Mouse (Mus musculus) c-Kit-negative CD71-positive TER-119-positive erythroid progenitor cells, embryonic 14.5 days (primary cell): Measurements from ENCODE around the gene Ddx27.
"Not testable (repeated sequence)": the region's sequence is repeated elsewhere in the genome, so short reads cannot be mapped to it uniquely, and the experiment has no call there.

Experiments
- DNase-seq: peaks from one replicate; pipeline ENCODE4 v3.0.0-alpha.2; 2013; ENCODE audit warnings: low read depth, low spot score

The Ddx27 gene

DNA sequence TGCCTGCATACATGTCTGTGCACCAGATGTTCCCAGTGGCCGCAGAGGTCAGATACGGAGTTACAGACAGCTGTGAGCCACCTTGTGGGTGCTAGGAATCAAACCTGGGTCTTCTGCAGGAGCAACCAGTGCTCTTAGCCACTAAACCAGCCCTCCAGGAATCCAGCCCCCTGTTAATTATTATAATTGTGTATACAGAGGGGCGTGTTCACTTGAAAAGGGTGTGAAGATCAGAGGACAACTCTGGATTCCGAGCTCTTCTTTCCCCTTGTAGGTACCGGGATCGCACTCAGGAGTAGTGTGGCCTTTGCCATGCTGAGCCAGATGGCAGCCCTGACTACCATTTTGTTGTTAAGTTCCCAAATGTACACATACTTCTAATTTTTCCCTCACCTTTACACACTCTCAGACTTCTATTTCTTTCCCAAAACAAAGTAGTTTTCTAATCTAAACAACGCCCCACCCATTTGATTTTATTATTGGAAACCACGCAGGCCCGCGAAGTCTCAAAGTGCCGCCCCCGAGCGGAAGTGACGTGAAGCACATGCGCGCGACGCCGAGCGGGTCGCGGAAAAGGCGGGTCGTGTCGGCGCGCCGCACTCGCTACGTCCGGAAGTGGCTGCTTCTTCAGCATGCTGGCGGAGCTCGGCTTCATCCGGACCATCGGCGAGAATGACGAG, at the start of gene Ddx27:
Ddx27 (plus strand) TSS at position 492 of the 680 bp plus-strand sequence.
- peak; percentile 79 for DNase-seq

- DNase-seq = no peak
Observed at GRCm38 (mm10) chr2:166973153-166973552, 41.8 kb upstream of the Ddx27 start.

DNA sequence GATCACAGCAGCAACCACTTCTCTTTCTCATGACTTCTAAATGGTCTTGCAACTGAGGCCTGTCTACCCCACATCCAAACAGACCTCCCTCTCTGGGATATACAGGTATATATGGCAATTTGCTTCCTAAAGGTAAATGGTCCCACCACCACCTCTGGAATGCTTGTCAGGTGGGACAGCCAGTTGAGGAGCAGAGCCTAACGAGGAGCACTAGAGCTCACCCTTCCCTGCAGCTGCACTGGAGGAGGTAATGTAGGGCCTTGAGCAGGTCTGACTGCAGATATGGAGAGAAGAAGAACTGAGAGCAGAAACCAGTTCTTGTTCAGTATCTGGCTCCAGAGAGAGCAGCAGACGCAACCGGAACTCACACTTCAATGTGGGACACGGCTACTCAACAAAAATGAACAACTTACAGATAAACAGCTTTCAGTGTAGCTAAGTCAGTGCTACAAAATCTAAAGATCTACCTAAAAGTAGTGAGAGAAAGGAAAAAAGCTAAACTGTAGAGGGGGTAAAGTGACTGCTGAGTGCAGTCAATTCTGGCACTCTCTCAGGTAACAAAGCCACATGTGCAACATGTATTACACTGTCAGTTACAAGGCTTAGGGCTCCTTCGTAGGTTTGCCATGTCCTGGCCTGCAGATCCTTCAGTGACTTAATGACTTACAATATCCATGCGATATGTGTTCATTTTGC, 40.7 kb upstream of the Ddx27 start:
- no peak for DNase-seq

DNA sequence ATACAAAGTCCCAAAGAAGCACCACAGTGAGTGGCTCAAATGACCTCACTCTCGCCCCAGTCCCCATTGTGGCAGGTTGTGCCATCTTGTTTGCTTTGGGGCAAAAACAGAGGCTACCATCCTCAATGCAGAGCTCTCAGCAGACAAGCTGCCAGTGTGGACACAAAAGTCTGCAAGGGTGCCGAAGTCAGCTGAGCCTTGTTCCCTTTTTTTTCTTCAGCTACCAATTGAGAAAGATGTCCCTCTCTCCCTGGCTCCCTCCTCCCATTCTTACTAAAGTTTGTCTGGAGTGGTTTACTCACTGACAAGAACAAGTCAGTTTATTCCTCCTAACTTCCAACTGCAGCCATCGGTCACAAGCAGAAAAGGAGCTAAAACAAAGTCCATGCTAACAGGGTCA, 38.6 kb upstream of the Ddx27 start:
- no peak for DNase-seq

DNA sequence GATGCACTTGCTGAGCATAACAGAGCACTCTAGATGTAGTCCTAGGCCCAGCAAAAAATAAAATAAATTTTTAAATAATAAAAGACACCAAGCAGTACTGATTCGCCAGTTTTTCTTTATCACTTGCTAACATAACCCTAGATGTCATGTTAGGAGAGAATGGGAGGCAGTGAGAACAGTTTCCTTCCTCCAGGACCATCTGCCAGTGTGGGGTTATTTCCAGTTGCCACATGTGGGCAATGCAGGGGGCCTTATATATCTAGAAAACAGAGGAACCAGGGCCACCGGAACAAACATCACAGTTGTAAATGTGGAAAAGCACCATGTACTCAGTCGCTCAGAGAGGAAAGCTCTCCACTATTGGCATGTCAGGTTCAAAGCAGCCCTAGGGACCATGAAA, 37.5 kb upstream of the Ddx27 start:
- DNase-seq = no peak

- no peak for DNase-seq
Observed at GRCm38 (mm10) chr2:166980161-166980560, 34.8 kb upstream of the Ddx27 start.

DNA sequence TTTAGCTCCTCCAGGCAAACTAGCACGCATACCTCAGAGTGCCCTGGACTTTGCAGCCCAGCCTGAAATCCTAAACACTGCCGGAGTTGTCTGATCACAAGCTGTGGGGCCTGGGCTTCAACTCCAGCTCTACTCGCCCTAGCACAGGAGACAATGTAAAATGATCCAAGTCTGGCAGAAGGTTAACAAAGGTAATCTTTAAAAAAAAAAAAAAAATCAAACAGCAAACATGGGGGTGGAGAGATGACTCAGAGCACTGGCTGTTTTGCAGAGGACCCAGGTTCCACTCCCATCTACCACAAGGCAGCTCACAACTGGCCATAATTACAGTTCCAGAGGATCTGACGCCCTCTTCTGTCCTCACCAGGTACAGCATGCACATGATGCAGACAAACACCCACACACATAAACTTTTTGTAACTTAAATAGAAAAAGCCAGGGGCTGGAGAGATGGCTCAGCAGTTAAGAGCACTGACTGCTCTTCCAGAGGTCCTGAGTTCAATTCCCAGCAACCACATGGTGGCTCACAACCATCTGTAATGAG, 31.6 kb upstream of the Ddx27 start:
- DNase-seq = no peak

DNA sequence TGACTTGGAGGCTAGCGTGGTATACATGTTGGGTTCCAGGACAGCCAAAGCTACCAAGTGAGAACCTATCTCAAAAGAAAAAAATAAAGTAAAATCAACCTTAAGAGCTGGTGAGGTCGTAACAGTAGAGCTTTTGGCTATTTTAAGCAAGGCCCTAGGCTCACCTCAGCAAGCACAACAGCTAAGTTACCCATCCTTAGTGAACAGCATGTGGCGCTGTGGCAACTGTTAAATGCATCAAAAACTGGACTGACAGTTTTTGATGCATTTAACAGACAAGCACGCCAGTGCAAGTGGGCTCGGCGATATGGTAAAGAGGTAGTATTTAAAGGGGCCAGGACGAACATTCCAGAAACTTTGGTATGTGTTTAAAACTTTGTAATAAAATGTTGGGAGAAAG, 24.1 kb upstream of the Ddx27 start:
- DNase-seq = no peak

- no peak for DNase-seq
Observed at GRCm38 (mm10) chr2:166991945-166992344, 23.0 kb upstream of the Ddx27 start.

DNA sequence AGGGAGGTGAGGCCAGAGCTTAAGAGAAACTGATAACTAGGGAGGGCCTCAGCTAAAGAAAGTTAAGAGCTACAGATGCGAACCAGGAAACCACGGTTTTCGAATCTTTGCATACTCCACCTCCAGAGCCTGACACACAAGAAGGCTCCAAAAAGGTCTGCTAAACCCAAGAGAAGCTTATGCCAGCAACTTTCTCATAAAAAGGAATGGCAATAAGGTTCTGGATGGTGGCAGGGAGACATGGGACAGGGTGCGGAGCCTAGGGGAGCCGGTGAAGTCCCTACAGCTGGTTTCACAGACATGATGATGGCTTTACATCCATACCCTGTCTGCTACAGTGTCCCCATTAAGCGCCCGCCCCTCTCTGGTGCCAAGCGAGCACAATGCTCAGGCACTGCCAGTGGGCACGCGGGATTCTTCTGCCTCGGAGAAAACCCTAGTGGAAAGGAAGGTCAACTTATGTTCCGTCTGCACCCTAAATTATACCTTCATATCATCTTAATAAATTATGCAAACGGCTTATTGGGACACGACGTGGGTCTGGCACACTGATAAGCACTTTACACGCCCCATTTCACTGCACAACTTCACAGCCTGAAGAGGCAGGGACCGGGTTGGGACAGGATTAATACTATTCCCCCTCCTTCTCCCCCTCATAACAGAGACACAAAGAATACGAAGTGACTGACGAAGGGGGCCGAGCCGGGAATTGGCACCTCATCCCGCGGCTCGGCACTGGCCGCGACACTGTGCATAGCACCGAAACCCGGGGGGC, 19.8 kb upstream of the Ddx27 start:
- DNase-seq = no peak

DNA sequence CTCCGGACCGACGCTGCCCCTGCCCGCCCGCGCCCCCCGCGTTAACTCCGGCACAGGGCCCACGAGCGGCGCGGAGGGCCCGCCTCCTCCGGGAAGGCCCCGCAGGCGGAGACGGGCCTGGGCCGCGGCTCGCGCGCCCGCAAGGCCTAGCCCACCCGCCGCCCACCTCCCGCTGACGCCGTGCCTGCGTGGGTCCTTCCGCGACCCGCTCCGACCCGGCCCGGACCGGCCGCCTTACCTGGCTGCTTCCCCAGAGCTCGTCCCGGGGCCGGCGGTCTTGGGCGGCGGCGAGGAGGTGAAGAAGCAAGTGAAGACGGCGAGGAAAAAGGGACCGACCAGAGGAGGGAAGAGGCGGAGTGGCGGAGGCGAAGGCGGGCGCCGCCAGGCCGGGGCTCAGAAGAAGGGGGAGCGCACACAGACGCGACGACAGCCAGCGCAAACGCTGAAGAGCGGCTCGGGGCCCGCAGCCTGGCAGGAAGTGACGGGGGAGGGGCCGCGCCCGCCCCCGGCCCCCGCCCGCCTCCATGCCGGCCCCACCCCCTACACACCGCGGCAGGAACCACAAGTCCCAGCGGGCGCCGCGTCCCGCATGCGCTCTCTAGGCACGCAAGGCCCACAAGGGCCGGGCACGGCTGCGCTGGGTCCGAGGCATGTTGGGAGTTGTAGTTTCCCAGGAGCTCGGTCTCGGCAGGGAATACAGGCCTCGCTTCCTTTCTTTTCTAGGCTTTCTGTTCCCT, 19.0 kb upstream of the Ddx27 start, which contains the start of gene Stau1:
Stau1 (minus strand) TSS at position 504 of the 737 bp plus-strand sequence.
- peak; percentile 86 for DNase-seq

DNA sequence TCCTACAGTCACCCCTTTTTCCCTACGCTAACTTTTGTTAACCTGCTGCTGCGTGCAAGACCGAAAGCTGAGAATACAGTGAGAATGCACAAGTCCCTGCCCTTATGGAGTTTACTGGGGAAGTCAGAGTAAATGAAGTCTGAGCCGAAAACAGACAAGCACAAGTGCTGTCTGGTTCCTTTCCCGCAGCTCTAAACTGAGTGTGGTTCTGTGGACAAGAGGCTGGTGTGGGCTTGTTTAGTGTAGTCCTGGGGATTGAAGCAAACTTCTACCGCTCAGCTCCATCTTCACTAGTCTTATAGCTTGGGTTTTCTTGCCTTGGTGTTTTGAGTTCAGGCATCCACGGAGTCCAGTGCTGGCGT, 18.5 kb upstream of the Ddx27 start:
- no peak for DNase-seq

- no peak for DNase-seq
Observed at GRCm38 (mm10) chr2:167001486-167001885, 13.5 kb upstream of the Ddx27 start.

DNA sequence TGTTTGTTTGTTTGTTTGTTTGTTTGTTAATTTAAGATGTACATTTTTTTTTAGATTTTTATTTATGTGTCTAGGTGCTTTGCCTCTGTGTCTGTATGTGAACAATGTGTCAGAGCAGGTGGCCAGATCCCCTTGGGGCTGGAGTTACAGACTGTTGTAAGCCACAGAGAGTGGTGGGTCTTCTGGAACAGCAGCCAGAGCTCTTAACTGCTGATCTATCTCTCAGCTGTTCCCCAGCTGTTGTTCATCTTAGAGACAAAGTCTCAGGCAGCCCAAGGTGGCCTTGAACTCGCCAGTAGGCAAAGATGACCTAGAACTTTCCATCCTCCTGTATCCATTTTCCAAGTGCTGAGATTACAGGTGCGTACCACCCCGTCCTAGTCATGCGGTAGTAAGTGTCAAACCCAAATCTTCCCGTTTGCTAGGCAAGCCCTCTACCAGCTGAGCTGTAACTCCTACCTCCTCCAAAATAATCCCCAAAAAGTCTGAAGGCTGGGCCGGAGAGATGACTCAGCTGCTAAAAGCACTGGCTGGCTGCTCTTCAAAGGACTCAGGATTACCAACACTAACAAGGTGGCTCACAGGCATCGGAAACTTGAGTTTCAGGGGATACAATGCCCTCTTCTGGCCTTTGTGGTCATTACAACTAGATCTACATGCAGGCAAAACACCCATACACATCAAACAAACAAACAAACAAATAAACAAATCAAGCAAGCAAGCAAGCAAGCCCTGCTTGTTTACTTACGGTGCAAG, 10.7 kb upstream of the Ddx27 start:
- DNase-seq = peak; percentile 59

- no peak for DNase-seq
Observed at GRCm38 (mm10) chr2:167006355-167006754, 8.6 kb upstream of the Ddx27 start.

GRCm38 (mm10) chr2:167007001-167007491, 7.9 kb upstream of the Ddx27 start:
- no peak for DNase-seq

DNA sequence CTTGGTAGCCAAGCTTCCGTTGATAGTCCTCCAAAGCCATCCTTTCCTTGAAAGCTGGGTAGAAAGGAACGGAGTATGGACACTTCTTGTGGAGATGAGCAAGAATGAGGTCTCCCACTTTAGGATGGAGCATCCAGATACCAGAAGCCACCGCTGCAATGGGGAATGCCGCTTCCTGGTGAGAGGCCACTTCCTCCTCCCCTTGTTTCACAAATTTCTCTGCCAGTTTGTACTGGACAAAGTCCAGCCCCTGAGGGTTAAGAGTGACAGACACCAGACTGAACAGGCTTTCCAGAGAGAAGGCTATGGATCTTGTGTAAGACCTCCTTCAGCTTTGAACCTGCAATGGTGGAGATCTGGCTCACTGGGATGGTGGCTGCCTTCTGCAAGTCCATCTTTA, 7.4 kb upstream of the Ddx27 start:
- not testable (repeated sequence) for DNase-seq

DNA sequence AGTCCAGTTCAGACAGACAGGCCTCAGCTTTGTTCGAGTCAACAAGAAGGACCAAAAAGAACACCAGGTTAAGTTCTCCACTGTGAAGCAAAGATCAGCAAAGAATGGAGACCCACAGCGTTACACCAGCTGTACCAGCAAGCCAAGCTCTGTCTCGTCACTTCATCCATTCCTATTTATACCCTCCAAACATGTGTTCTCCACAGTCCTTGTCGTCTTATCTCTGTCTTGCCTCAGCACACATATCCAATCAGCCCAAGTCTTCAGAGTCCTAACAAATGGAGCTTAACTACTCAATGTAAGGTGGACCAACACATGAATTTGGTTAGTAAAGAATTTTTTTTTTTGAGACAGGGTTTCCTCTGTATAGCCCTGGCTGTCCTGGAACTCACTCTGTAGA, 5.5 kb upstream of the Ddx27 start:
- no peak for DNase-seq

DNA sequence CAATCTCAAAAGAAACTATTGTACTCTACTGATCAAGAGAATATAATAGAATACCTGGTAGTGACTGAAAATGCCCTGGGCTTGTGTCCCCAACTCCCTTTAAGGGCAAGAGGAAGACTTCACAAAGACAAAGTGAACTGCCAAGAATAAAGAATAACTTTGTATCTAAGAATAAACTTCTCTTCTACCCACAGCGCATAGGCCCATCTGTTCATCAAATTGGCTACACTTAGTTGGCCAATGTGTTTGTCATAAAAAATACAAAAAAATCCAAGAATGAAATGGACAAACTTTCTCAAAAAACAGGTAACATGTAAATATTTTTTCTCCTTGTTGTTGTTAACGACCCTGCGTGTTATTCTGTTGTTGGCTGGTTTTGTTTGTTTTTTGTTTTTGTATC, 4.4 kb upstream of the Ddx27 start:
- DNase-seq = no peak

- no peak for DNase-seq
Observed at GRCm38 (mm10) chr2:167015382-167015718, 357 bp downstream of the Ddx27 start.

GRCm38 (mm10) chr2:167019396-167019795, 4.4 kb downstream of the Ddx27 start:
- DNase-seq = no peak
